8 mouse cellular contexts compared by ENCODE assay signal in genomic region chr8:83331899-83332697, GRCm38 (mm10). TPM values are rescaled to one million over a fixed set of nuclear protein-coding genes. Genes with fewer than 3 reads are reported as not detected.
DNase-seq lines count a peak whose midpoint lies in the region; ATAC-seq lines count a peak whose summit lies in the region.

TSS of gene Elmod2 (minus strand) at chr8:83332486.

- H3K9ac ChIP-seq in hindbrain, embryonic 11.5 days (ENCODE audit: low read depth, low read length) = peak within 1 kb of the TSS; percentile 81

- ATAC-seq in hindbrain, embryonic 11.5 days (ENCODE audit: low FRiP score) = peak; percentile 99

- H3K4me2 ChIP-seq in hindbrain, embryonic 11.5 days (replicated peaks; ENCODE audit: low read depth, low read length) = peak within 1 kb of the TSS; percentile 65

- no peaks in the 10 kb centered on the region for H3K36me3 ChIP-seq in hindbrain, embryonic 11.5 days (ENCODE audit: control insufficient read depth, insufficient read depth, low read length)

- no peaks in the 10 kb centered on the region for H3K27me3 ChIP-seq in hindbrain, embryonic 11.5 days (ENCODE audit: control insufficient read depth, insufficient read depth, low read length)

- no peaks in the 10 kb centered on the region for H3K9me3 ChIP-seq in hindbrain, embryonic 11.5 days (ENCODE audit: control insufficient read depth, low read length)

- 2% methylated on average over 71 of the region's 85 CpGs for WGBS in hindbrain, embryonic 11.5 days

- peak within 1 kb of the TSS; percentile 64 for H3K4me3 ChIP-seq in hindbrain, embryonic 11.5 days (ENCODE audit: low read depth, low read length)

- no peaks in the 10 kb centered on the region for H3K4me1 ChIP-seq in hindbrain, embryonic 11.5 days (replicated peaks; ENCODE audit: control insufficient read depth, insufficient read depth, low read length)

- peak; percentile 97 for DNase-seq in Muller cell, postnatal 12 days (ENCODE audit: inconsistent ontology term)
- DNase-seq in cerebellum, adult 9-11 months = peak; percentile 96
- DNase-seq in frontal cortex, adult 2 months (ENCODE audit: extremely low spot score in 1 of 2, low spot score in 1 of 2) = peak; percentile 91 to 98
- peak; percentile 99 for DNase-seq in hindbrain, embryonic 11.5 days (ENCODE audit: low spot score)
- peak; percentile 97 to 98 for DNase-seq in layer of hippocampus, postnatal 10 days (ENCODE audit: low spot score in 2 of 2)
- DNase-seq in lung, postnatal 10 days = peak; percentile 97
- peak; percentile 98 for DNase-seq in ovary, postnatal 36 days (ENCODE audit: low spot score)
- peak; percentile 96 for DNase-seq in thymus, postnatal 25 days

- peak within 1 kb of the TSS; percentile 8; the same call in 1 of the 2 replicates for H3K27ac ChIP-seq in hindbrain, embryonic 11.5 days (ENCODE audit: low read depth, low read length)

RNA-seq across cellular contexts. Expression of gene Elmod2, which starts in this region (rescaled TPM):
- 12.5 and 12.9 TPM in 2 replicates for polyA plus RNA-seq in frontal cortex, adult 2 months (2012; rRNA removed)
- polyA plus RNA-seq in hindbrain, embryonic 11.5 days (2014; fragmentation: Nextera tagmentation; extraction: Ambion mirVana) = 24.8 and 26.5 TPM in 2 replicates
- total RNA-seq in layer of hippocampus, postnatal 10 days (2021) = 10 to 100 TPM; 15.1 to 16.0 TPM

Comparison
In these comparisons a context has a peak if more than half of its experiments do, and no peak if none do; other contexts are left out.
1. Peak in every context shown above with its lines: DNase-seq, ATAC-seq, H3K4me3 ChIP-seq and H3K27ac ChIP-seq.